In genomic region chr5:113179843-113180682, GRCm38 (mm10) we compare ENCODE assay signal across 8 mouse cellular contexts. TPM values are rescaled to one million over a fixed set of nuclear protein-coding genes. Genes with fewer than 3 reads are reported as not detected.
DNase-seq lines count a peak whose midpoint lies in the region; ATAC-seq lines count a peak whose summit lies in the region.

No protein-coding gene starts in this region.

- intact Hi-C loops in heart, postnatal 10 days (cut with DNase I): loop anchor here (1.0 to 5.0 kb wide), 3 partner anchors 41 to 132 kb away; partner anchors contain the start of genes 2900026A02Rik, Sgsm1 and Tmem211

- peak overlapping the region; percentile 15 for H3K4me3 ChIP-seq in forebrain, embryonic 14.5 days (ENCODE audit: low read depth, low read length)
- peak overlapping the region; percentile 34 for H3K4me3 ChIP-seq in liver, embryonic 16.5 days (ENCODE audit: low read depth, low read length)
- H3K4me3 ChIP-seq in neural tube, embryonic 13.5 days: peak overlapping the region; percentile 27

- no peaks in the 10 kb centered on the region for H3K9me3 ChIP-seq in forebrain, embryonic 14.5 days (replicated peaks; ENCODE audit: control insufficient read depth, low read length)
- no peaks in the 10 kb centered on the region for H3K9me3 ChIP-seq in liver, embryonic 16.5 days (replicated peaks; ENCODE audit: control insufficient read depth, low read length)
- H3K9me3 ChIP-seq in neural tube, embryonic 13.5 days: peaks cover 4% of the 10 kb centered on the region; the same call in 1 of the 2 replicates

- no peaks in the 10 kb centered on the region for H3K36me3 ChIP-seq in forebrain, embryonic 14.5 days (ENCODE audit: control insufficient read depth, insufficient read depth, low read length)
- no peaks in the 10 kb centered on the region for H3K36me3 ChIP-seq in liver, embryonic 16.5 days (ENCODE audit: control insufficient read depth, insufficient read depth)
- H3K36me3 ChIP-seq in neural tube, embryonic 13.5 days: no peaks in the 10 kb centered on the region

- no peak overlapping the region; the same call in 1 of the 2 replicates for H3K27ac ChIP-seq in forebrain, embryonic 14.5 days (ENCODE audit: low read depth, low read length)
- peak overlapping the region; percentile 41; the same call in 1 of the 2 replicates for H3K27ac ChIP-seq in liver, embryonic 16.5 days (ENCODE audit: low read length)
- H3K27ac ChIP-seq in neural tube, embryonic 13.5 days (replicated peaks): peak overlapping the region; percentile 76

- no peaks in the 10 kb centered on the region for H3K4me1 ChIP-seq in forebrain, embryonic 14.5 days (ENCODE audit: control insufficient read depth, insufficient read depth, low read length)
- peaks cover 3% of the 10 kb centered on the region; the same call in 1 of the 2 replicates for H3K4me1 ChIP-seq in liver, embryonic 16.5 days (ENCODE audit: control insufficient read depth, low read depth, low read length)
- H3K4me1 ChIP-seq in neural tube, embryonic 13.5 days (replicated peaks): peaks cover 16% of the 10 kb centered on the region

- peak; percentile 41 for DNase-seq in CD4-positive helper T cell, adult 2 months (ENCODE audit: low read depth, low spot score)
- DNase-seq in cerebellum, adult 11 months: peak; percentile 67
- DNase-seq in forebrain, embryonic 14.5 days (ENCODE audit: low spot score): peak; percentile 89
- peak; percentile 93 to 96 for DNase-seq in heart, postnatal 10 days
- DNase-seq in large intestine, adult 2 months (ENCODE audit: low read depth, low spot score): peak; percentile 67
- peak; percentile 66 for DNase-seq in telencephalon, adult 2 months (ENCODE audit: low read depth, low spot score)

- WGBS in forebrain, embryonic 14.5 days: 4% methylated on average over 28 of the region's 30 CpGs
- WGBS in large intestine, adult 2 months: 15% methylated on average over 30 of the region's 30 CpGs
- 4% methylated on average over 30 of the region's 30 CpGs for WGBS in liver, embryonic 16.5 days (ENCODE audit: insufficient replicate concordance)
- WGBS in neural tube, embryonic 13.5 days: 2% methylated on average over 30 of the region's 30 CpGs

- no peaks in the 10 kb centered on the region for H3K27me3 ChIP-seq in forebrain, embryonic 14.5 days (replicated peaks; ENCODE audit: control insufficient read depth, insufficient read depth, low read length)
- no peaks in the 10 kb centered on the region for H3K27me3 ChIP-seq in liver, embryonic 16.5 days (ENCODE audit: control insufficient read depth, insufficient read depth, low read depth, low read length)
- H3K27me3 ChIP-seq in neural tube, embryonic 13.5 days: no peaks in the 10 kb centered on the region

- H3K4me2 ChIP-seq in forebrain, embryonic 14.5 days (ENCODE audit: low read length): peak overlapping the region; percentile 46
- peak overlapping the region; percentile 53 for H3K4me2 ChIP-seq in liver, embryonic 16.5 days (ENCODE audit: low read depth, low read length)
- H3K4me2 ChIP-seq in neural tube, embryonic 13.5 days: peak overlapping the region; percentile 53

- ATAC-seq in forebrain, embryonic 14.5 days: peak; percentile 79
- ATAC-seq in liver, embryonic 16.5 days (ENCODE audit: low read depth): peak; percentile 65
- ATAC-seq in neural tube, embryonic 13.5 days (ENCODE audit: low read depth): peak; percentile 85

- peak overlapping the region; percentile 38; the same call in 1 of the 2 replicates for H3K9ac ChIP-seq in forebrain, embryonic 14.5 days (ENCODE audit: low read length)
- peak overlapping the region; percentile 46; the same call in 1 of the 2 replicates for H3K9ac ChIP-seq in liver, embryonic 16.5 days (ENCODE audit: low read depth, low read length)
- peak overlapping the region; percentile 62 for H3K9ac ChIP-seq in neural tube, embryonic 13.5 days

RNA-seq across cellular contexts. Expression of gene 2900026A02Rik, which starts 41.0 kb away (rescaled TPM):
- polyA plus RNA-seq in forebrain, embryonic 14.5 days (2014; fragmentation: Nextera tagmentation; extraction: Ambion mirVana): 2.1 and 2.7 TPM in 2 replicates
- total RNA-seq in heart, postnatal 10 days (2021): 10 to 100 TPM; 46.9 to 51.4 TPM
- polyA plus RNA-seq in large intestine, adult 2 months (2012; rRNA removed): 45.7 and 51.7 TPM in 2 replicates
- 2.6 and 3.4 TPM in 2 replicates for polyA plus RNA-seq in liver, embryonic 16.5 days (2015; fragmentation: Nextera tagmentation; extraction: Ambion mirVana)
- polyA plus RNA-seq in neural tube, embryonic 13.5 days (2015; fragmentation: Nextera tagmentation; extraction: Ambion mirVana): 2.6 and 3.4 TPM in 2 replicates

RNA-seq across cellular contexts. Expression of gene Tmem211, which starts 46.6 kb away (rescaled TPM):
- not detected in 2 replicates for polyA plus RNA-seq in forebrain, embryonic 14.5 days (2014; fragmentation: Nextera tagmentation; extraction: Ambion mirVana)
- total RNA-seq in heart, postnatal 10 days (2021): not detected
- not detected in 2 replicates for polyA plus RNA-seq in large intestine, adult 2 months (2012; rRNA removed)
- polyA plus RNA-seq in liver, embryonic 16.5 days (2015; fragmentation: Nextera tagmentation; extraction: Ambion mirVana): not detected in 2 replicates
- 0.14 TPM in 1 of 2 replicates, not detected in the other for polyA plus RNA-seq in neural tube, embryonic 13.5 days (2015; fragmentation: Nextera tagmentation; extraction: Ambion mirVana)

Comparison
In these comparisons a context has a peak if more than half of its experiments do, and no peak if none do; other contexts are left out.
1. DNase-seq: peak in every context shown above with its lines; median percentile 94 in heart, postnatal 10 days; 89 in forebrain, embryonic 14.5 days; 67 in cerebellum, adult 11 months; 67 in large intestine, adult 2 months; 66 in telencephalon, adult 2 months; 41 in CD4-positive helper T cell, adult 2 months.
2. RNA of gene 2900026A02Rik, which starts 41.0 kb away (polyA plus RNA-seq): 45.7 to 51.7 TPM in large intestine, adult 2 months; 2.6 to 3.4 TPM in liver, embryonic 16.5 days, 2.6 to 3.4 TPM in neural tube, embryonic 13.5 days and 2.1 to 2.7 TPM in forebrain, embryonic 14.5 days; every median in the first group is over 10 times any median in the second.
3. Peak in every context shown above with its lines, with median percentiles within 50 percentile points of each other: ATAC-seq, H3K4me2 ChIP-seq, H3K4me3 ChIP-seq and H3K9ac ChIP-seq.